Mouse (Mus musculus) heart, postnatal 25 days (tissue): ENCODE data around the gene Rrad. TPM values are rescaled to one million over a fixed set of nuclear protein-coding genes. Genes with fewer than 3 reads are reported as not detected.
A peak's percentile ranks its signal among the peaks of the same experiment; 100 is the strongest.
"Not testable (repeated sequence)": the region's sequence is repeated elsewhere in the genome, so short reads cannot be mapped to it uniquely, and the experiment has no call there.

ENCODE experiments used
- DNase-seq: peaks from one replicate; pipeline ENCODE4 v3.0.0; 2022; ENCODE audit warnings: low spot score
- intact Hi-C: fragments of 180-260 bp; cut with DNase I; formaldehyde crosslinking; loops from one replicate; pipeline ENCODE4 v1.15.1; 2025
- total RNA-seq, 2 experiments: library from RNA; stranded (reverse); gene quantifications; 2 replicates each; pipeline ENCODE4 v1.2.3; 2021

Rrad gene
- 100 to 1,000 TPM; 323 to 376 TPM for total RNA-seq

- intact Hi-C loops: loop anchor here (1.0 kb wide), 1 partner anchor 10 kb away; the partner anchor contains the start of gene Ciao2b
- no peak for DNase-seq
Measured at GRCm38 (mm10) chr8:104630981-104631663, at the start of gene Rrad. Gene Rrad (minus strand): TSS chr8:104631327.

- no peak for DNase-seq
- intact Hi-C loops: loop anchor here (5.0 to 10.0 kb wide), 3 partner anchors 249 to 609 kb away; partner anchors contain the start of genes Fbxl8, Hsf4 and Tradd
Measured at GRCm38 (mm10) chr8:104655614-104656013, 24.5 kb upstream of the Rrad start.

- intact Hi-C loops: loop anchor here (1.0 to 10.0 kb wide), 4 partner anchors 10 to 610 kb away; partner anchors contain the start of genes Fbxl8, Hsf4 and Tradd
- no peak for DNase-seq
Measured at GRCm38 (mm10) chr8:104654984-104655383, 23.9 kb upstream of the Rrad start.

GRCm38 (mm10) chr8:104644187-104644586 lies 13.1 kb upstream of the Rrad start:
- intact Hi-C loops: loop anchor here (5.0 kb wide), 1 partner anchor 202 kb away; the partner anchor contains the start of gene Dync1li2
- not testable (repeated sequence) for DNase-seq

GRCm38 (mm10) chr8:104642324-104642654 lies 11.2 kb upstream of the Rrad start:
- intact Hi-C loops: loop anchor here (1.0 to 5.0 kb wide), 2 partner anchors 40 to 200 kb away; partner anchors contain the start of gene Dync1li2
- no peak for DNase-seq

GRCm38 (mm10) chr8:104641426-104642323 lies 10.5 kb upstream of the Rrad start, which contains the start of gene Ciao2b:
Gene Ciao2b (minus strand): TSS chr8:104641965.
- intact Hi-C loops: loop anchor here (1.0 to 5.0 kb wide), 3 partner anchors 11 to 199 kb away; partner anchors contain the start of gene Dync1li2
- DNase-seq: peak; percentile 77

GRCm38 (mm10) chr8:104640831-104641370 lies 9.8 kb upstream of the Rrad start:
- DNase-seq: no peak
- intact Hi-C loops: loop anchor here (1.0 to 5.0 kb wide), 2 partner anchors 11 to 199 kb away; partner anchors contain the start of gene Dync1li2

- intact Hi-C loops: loop anchor here (5.0 kb wide), 1 partner anchor 198 kb away; the partner anchor contains the start of gene Dync1li2
- DNase-seq: no peak
Measured at GRCm38 (mm10) chr8:104640241-104640640, 9.1 kb upstream of the Rrad start.

- intact Hi-C loops: no loop called here
- DNase-seq: no peak
Measured at GRCm38 (mm10) chr8:104638010-104638409, 6.9 kb upstream of the Rrad start.

GRCm38 (mm10) chr8:104635004-104635710 lies 4.0 kb upstream of the Rrad start:
- no peak for DNase-seq
- intact Hi-C loops: no loop called here

GRCm38 (mm10) chr8:104633156-104633744 lies 2.1 kb upstream of the Rrad start:
- no peak for DNase-seq
- intact Hi-C loops: no loop called here

GRCm38 (mm10) chr8:104632486-104632885 lies 1.4 kb upstream of the Rrad start:
- no peak for DNase-seq
- intact Hi-C loops: no loop called here

- intact Hi-C loops: no loop called here
- no peak for DNase-seq
Measured at GRCm38 (mm10) chr8:104631975-104632374, 848 bp upstream of the Rrad start.

GRCm38 (mm10) chr8:104630574-104630973 lies 553 bp downstream of the Rrad start:
- DNase-seq: no peak

GRCm38 (mm10) chr8:104630111-104630479 lies 1.0 kb downstream of the Rrad start:
- intact Hi-C loops: loop anchor here (1.0 kb wide), 1 partner anchor 11 kb away; the partner anchor contains the start of gene Ciao2b

More at GRCm38 (mm10) chr8:104630574-104630973, 553 bp downstream of the Rrad start:
- intact Hi-C loops: loop anchor here (1.0 kb wide), 1 partner anchor 11 kb away; the partner anchor contains the start of gene Ciao2b

GRCm38 (mm10) chr8:104629306-104630110 lies 1.6 kb downstream of the Rrad start:
- peak; percentile 64 for DNase-seq
- intact Hi-C loops: loop anchor here (1.0 to 2.0 kb wide), 2 partner anchors 12 to 19 kb away; partner anchors contain the start of gene Ciao2b

More at GRCm38 (mm10) chr8:104630111-104630479, 1.0 kb downstream of the Rrad start:
- DNase-seq: no peak

- DNase-seq: no peak
- intact Hi-C loops: loop anchor here (2.0 kb wide), 1 partner anchor 18 kb away; no protein-coding TSS in a partner anchor
Measured at GRCm38 (mm10) chr8:104628402-104628801, 2.7 kb downstream of the Rrad start.
